Mouse (Mus musculus): ENCODE data around the gene Npas3.

GRCm38 (mm10) chr12:53292010-53292409 is 43.5 kb downstream of the Npas3 start:
- TF ChIP-seq CTCF (IDR thresholded peaks at IDR 0.05; ENCODE audit: control insufficient read depth, insufficient read depth, insufficient read length) (no peak), MAX (IDR thresholded peaks at IDR 0.05) (no peak), CEBPB (IDR thresholded peaks at IDR 0.05; ENCODE audit: low read depth) (no peak), USF1 (IDR thresholded peaks at IDR 0.05; ENCODE audit: low read depth) (no peak), MYOD1 (IDR thresholded peaks at IDR 0.05; ENCODE audit: control insufficient read depth, insufficient read length, low read depth) (no peak), FOSL1 (IDR thresholded peaks at IDR 0.05; ENCODE audit: insufficient read depth, low read length, poor library complexity, severe bottlenecking) (no peak), MYOG (IDR thresholded peaks at IDR 0.05; ENCODE audit: control insufficient read depth, extremely low read depth, insufficient read length) (no peak)

Data from C2C12 (cell line).